Mouse (Mus musculus) urinary bladder, postnatal 14 days (tissue): ENCODE measurements around the gene Cypt4.
"Not testable (repeated sequence)": the region's sequence is repeated elsewhere in the genome, so short reads cannot be mapped to it uniquely, and the experiment has no call there.

Source experiments
- DNase-seq: peaks from one replicate; pipeline ENCODE4 v3.0.0; 2021; ENCODE audit warnings: low spot score

Gene Cypt4

GRCm38 (mm10) chr9:24624896-24625295 is at the start of gene Cypt4:
TSS of gene Cypt4 (plus strand) at chr9:24625196.
- DNase-seq = no peak

GRCm38 (mm10) chr9:24637341-24637740 is 12.3 kb downstream of the Cypt4 start:
- DNase-seq = not testable (repeated sequence)
